Mouse (Mus musculus) left cerebral cortex, postnatal 25 days (tissue): ENCODE data around the gene Ccr7. TPM values are rescaled to one million over a fixed set of nuclear protein-coding genes. Genes with fewer than 3 reads are reported as not detected.

Experiments
- DNase-seq, 2 experiments: peaks; one replicate each; pipeline ENCODE4 v3.0.0; 2022; ENCODE audit warnings: low spot score in 2 of 2, mixed read lengths in 1 of 2
- intact Hi-C: fragments of 180-260 bp; cut with DNase I; formaldehyde crosslinking; loops from one replicate; pipeline ENCODE4 v1.15.1; 2025
- total RNA-seq, 2 experiments: library from RNA; stranded (reverse); gene quantifications; 2 replicates each; pipeline ENCODE4 v1.2.3; 2021

Gene Ccr7
- total RNA-seq, 2 experiments from 2014 or later = 0.16 TPM; not detected in 1

DNA sequence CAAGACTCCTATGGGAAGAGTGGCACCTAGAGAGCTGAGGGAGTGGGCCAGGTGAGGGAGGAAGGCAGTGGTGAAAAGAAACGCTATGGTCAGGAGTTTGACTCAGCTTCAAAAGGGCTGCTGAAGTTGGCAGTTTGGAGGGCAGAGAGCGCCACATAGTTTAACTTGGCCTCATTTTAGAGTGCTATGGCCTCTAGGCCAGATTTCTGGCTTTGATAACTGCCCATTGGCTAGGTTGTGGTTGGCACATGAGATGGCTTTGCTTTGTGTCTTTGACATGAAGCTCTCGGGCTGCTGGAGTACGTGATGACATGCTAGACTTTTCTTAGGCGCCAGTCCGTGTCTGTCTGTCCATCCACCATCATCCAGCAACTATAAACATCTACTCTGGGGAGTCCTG is 5.4 kb upstream of the Ccr7 start:
- no peak for DNase-seq
- intact Hi-C loops = no loop called here

DNA sequence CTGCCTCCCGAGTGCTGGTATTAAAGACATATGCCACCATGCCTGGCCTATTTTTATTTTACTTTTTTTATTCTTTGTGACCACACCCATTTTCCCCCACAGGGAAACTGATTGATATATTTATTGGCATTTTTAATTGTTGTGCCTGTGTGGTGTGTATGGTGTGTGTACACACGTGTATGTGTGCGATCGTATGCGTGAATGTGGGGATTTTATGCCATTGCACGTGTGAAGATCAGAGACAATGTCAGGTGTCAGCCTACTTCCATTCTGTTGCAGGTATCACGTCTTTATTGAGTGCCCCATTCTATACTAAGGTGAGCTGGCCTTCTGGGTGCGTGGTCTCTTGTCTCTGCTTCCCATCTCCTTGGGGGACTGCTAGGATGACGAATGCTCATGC is 940 bp upstream of the Ccr7 start:
- no peak for DNase-seq
- intact Hi-C loops = no loop called here

DNA sequence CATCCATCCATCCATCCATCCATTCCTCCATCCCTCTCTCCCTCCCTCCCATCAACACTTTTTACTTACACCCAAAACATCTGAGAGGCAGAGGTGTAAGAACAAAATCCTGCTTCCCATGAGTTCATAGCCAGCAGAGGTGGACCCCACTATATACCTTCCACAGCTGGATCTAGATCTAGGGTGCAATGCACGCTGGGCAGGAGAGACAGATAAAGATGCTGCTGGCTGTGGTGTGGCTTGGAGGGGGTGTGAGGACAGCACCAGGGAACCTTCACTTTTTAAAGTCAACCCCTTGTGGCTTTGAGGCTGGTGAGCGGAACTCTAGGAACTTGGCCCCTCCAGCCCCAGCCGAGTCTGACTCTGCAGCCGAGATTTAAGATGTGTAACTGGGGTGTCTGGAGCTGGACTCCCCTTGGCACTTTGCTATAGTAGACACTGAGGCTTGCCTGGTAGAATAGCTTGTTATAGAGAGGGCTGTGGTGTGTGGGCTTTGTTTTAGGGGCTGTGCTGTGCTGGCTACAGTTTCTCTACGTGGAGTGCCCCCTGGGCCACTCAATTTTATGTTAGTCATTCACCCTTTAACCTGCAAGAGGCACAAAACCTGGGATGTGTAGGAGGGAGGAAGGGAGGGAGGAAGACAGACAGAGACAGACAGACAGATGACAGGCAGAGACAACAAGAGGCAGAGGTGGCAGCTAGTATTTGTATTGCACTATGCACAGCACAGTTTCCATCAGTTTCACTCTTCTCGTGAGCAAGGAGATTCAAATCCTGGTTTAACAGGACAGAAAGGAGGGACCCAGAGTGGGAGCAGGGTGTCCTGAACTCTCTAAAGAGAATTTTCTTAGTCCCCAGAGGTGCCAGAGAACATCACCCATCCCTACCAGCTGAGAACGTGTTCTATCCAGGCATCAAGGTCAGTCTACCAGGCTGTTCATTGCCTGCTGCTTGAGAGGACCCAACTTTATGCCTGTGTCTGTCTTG is 817 bp downstream of the Ccr7 start:
- intact Hi-C loops = no loop called here
- no peak for DNase-seq

DNA sequence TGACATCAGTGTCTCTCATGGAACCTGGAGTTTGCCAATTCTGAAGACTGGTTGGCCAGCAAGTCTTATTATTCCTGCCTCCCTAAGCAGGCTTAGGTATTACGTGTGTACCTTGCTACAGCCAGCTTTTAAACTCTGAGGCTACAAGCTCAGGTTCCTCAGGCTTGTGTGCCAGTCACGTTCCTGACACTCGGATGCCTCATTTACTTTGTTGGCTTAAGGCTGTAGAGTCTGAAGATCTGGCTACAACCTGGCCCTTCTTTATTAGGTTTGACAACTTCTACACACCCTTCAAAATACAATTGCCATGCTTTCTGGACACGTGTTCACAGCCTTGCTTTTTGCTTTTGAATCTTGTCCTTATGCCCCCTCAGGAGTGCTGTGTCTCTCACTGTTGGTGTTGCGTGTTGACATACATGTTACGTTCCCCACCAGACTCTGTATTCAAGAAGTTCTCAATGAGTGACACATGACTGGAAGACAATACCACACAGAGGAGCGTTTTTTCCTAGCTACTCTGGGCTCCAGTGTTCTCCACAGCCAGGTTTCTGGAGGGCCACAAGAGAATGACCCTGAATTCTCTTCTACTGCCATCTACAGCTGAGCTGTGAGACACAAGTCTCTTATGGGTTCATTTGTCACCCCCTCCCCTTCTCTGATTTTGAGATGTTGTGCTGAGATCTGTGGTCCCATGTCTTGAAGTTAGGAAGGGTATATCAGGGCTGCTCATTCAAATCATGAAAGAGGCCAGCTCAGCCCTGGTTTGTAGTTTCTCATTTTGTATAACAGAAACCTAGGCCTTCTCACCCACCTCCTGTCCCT is 2.3 kb downstream of the Ccr7 start:
- intact Hi-C loops = no loop called here

DNA sequence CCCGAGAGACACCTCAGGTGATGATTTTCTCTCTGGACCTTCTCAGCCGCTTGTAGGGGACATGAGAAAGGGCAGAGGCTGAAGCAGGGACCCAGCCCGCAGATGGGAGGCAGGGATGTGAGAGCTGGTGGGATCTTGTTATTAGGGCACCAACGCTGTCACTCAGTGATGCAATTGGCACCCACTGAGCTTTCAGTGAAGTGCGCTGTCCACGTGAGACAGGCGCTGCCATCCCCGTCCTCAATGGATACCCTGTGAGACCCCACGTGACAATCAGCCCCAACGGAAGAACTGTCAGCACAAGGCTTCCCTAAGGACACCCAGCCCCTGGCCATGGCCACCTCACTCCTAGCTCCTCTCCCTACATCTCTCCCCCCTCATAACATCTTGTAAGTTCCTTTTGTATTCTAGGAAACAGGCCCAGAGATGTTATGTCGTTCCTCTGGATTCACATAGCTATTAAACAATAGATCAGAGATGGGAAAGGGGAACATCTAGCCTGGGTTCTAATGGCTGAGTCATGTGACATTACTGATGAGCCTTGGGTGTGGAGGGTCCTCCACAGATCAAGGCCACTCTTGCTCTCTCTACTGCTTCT is 3.4 kb downstream of the Ccr7 start:
- DNase-seq = no peak
- intact Hi-C loops = no loop called here

More for the DNA sequence above, 2.3 kb downstream of the Ccr7 start:
- no peak for DNase-seq

DNA sequence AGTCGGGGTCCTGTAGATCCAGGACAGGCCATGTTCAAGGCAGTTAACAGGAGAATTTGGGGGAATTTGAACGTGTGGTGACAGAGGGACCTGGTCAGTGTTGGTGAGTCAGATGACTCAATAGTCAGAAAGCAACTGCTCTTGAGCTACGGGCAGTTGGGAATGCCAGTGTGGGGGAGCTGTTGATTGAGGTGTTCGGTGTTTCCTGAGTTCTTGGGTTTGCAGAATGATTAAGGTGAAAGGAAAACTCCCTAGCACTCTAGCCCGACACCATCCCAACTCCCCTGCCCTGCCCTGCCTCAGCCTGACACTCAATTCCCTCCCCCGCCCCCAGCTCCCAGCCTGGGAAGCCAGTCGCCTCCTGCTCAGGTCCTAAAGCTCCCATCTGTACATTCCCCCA is 4.0 kb downstream of the Ccr7 start:
- DNase-seq = no peak
- intact Hi-C loops = loop anchor here (1.0 kb wide), 3 partner anchors 111 to 229 kb away; no protein-coding TSS in a partner anchor

DNA sequence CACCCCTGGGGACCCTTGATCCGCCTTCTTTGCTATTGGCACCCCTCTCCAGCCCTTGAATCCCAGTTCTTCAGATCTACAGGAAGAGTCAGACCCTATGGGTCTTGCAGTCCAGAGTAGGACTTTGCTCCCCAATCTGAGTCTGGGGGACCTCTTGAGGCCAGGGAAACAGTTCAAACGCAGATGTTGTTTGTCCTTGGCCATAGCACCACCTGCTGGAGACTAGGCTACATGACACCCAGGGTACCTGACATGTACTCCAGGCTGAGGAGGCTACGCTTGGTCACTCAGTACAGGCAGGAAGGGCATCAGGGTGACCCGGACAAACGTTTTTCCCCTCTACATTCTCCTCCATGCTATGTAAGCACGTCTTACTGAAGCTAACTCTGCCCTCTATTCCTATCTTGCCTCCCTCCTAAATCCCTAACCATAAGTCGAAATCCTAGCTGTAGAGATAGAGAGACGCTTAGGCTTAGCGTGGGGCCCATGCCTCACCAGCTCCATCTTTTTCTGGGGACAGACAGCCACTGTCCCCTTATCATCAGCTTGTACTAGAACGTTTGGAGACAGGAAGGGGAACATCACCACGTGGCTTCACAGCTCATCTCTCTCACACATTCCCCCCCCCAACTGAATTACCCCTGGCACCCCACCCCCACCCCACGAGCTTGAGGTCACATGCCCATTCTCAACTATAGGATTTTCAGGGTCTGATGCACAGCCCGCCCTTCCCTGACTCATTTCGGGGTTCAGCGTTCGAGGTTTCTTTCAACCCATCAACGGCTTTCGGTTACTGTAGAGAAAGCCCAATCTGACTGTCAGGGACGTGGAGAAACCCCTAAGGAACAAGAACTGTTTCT is 4.7 kb downstream of the Ccr7 start:
- peak; percentile 78 to 86 for DNase-seq
- intact Hi-C loops = loop anchor here (1.0 to 5.0 kb wide), 4 partner anchors 38 to 228 kb away; no protein-coding TSS in a partner anchor

DNA sequence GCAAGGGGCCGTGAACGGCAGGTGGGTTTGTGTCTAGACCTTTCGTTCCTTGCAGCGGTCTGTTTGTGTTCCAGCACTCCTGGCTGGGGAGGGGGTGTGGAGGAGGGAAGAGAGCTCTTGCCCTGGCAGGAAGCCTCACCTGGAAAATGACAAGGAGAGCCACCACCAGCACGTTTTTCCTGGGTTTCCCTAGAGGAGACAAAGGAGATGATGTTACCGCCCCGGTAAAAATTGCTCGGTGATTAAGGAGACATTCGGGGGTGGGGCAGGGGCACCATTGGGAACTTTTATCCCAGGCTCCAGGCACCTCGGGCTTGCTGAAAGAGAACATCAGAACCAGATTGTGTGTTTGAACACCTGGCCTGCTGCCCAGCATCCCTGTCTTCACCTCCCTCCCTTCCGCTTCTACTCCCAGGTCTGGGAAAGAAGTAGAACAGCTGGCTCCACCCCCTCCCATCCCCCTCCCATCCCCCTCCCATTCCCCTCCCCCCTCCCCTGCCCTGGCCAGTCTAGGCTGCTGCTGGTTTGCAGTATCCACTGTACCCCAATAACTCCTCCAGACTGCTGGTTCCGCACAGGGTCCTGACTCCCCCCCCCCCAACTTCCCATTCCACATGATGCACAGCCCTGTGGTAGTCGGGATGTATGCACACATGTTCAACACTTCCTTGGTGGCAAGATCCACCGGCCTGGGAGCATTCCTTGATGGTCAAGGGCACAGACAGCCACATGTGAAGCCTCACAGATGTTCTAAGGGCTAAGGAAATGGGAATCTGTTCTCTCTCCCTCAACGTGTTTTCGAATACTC is 5.8 kb downstream of the Ccr7 start:
- intact Hi-C loops = loop anchor here (5.0 kb wide), 1 partner anchor 37 kb away; no protein-coding TSS in a partner anchor
- DNase-seq = peak in 1 of 2 experiments; percentile 56

DNA sequence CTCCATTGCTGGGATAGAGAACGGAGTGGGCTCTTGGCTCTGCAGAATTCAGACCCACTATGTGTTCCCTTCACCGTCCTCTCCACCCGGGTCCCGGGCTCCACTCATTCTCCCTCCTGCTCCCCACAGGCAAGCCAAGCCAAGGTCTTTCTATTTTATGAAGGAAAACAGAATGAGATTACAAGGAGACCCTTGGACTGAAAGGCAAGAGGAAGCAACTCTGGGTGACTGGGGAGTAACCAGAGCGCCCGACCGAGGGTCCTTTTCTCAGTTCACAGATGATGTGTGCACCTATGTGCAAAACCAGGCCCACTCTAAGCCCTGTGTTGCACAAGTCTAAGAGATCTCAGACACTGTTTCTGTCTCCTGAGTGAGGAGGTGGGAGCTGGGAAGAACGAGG is 6.5 kb downstream of the Ccr7 start:
- no peak for DNase-seq
- intact Hi-C loops = loop anchor here (5.0 kb wide), 1 partner anchor 36 kb away; no protein-coding TSS in a partner anchor

DNA sequence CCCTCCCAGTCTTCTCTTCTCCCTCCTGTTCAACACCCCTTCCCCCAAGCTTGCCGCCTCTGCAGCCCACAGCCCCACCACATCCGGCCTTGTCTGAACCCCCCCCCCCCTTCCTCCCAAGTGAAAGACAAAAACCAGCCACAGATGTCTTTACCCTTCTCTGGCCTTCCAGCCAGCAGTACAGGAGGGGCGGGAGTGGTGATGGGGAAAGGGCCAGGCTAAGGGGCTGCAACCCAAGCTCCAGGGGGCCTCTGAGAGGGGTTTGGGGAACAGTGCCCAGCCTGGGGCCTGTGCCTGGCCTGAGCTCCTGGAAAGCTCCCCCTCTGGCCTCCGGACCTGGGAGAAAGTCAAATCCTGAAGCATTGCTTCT is 7.0 kb downstream of the Ccr7 start:
- intact Hi-C loops = loop anchor here (1.0 to 5.0 kb wide), 2 partner anchors 22 to 36 kb away; no protein-coding TSS in a partner anchor
- DNase-seq = no peak

DNA sequence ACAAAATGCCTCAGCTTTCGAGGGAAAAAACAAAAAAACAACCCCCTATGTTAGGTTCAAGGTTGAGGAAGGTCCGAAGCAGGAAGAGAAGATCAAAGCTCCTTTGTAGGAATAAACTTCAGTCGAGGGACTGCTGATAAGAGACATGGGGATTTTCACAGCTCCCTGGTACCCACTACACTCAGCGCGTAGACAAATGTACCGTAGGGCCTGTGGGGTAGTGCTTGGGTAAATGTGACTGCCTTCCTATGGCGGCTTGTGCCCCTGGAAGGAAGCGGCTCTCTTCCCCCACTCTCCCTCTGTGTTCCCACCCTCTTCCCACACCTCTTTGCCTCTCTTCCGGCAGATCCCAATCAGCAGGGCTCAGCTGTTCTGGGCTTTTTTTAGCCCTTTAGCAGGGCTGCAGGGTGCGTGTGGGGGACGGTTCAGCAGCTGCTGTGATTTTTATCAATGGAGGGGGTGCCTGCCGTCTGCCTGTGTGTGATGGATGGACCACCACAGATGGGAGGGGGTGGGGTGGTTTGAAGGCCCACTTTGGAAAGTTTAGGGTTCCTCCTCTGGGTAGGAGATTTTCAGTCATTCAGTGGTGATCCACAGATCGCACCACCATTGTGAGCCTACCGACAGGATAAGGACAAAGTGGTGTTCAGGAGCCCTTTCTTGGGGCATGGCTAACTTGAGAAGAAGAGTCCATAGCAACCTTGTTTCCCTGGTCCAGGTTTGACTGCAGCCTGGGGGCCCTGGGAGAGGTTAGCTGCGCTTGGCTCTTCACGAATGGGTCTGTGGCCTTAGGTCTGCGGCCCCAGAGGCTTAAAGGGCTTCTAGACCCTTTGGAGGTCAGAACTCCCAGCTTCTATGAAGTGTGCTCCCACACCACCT is 7.6 kb downstream of the Ccr7 start:
- intact Hi-C loops = loop anchor here (1.0 to 5.0 kb wide), 2 partner anchors 21 to 35 kb away; no protein-coding TSS in a partner anchor
- DNase-seq = peak; percentile 64 to 92

DNA sequence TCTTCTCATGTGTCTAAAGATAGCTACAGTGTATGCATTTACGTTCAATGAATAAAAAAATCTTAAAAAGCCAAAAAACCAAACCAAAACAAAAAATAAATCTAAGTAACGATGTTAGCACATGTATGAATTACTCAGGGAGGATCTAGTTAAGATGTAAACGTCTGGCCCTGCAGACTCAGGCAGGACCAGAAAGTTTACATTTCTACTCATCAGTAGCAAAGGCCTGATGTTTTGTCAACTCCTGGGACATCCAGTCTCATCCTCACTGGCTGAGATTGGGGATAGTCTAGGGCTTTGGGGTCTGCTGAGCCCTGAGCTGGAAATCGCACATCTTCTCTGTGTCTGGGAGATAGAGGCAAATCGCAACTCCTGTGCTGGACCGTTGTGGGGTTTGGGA is 8.3 kb downstream of the Ccr7 start:
- intact Hi-C loops = loop anchor here (5.0 kb wide), 1 partner anchor 34 kb away; no protein-coding TSS in a partner anchor
- DNase-seq = no peak

DNA sequence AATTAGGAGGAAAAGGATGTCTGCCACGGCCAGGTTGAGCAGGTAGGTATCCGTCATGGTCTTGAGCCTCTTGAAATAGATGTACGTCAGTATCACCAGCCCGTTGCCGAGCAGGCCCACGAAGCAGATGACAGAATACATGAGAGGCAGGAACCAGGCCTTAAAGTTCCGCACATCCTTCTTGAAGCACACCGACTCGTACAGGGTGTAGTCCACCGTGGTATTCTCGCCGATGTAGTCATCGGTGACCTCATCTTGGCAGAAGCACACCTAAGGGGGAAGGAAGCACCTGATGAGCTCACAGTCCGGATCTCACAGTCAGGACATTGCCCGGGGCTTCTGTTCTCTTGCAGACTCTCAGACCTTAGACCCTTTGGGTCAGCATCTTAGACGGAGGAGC is 9.1 kb downstream of the Ccr7 start:
- no peak for DNase-seq
- intact Hi-C loops = loop anchor here (5.0 kb wide), 1 partner anchor 33 kb away; no protein-coding TSS in a partner anchor

DNA sequence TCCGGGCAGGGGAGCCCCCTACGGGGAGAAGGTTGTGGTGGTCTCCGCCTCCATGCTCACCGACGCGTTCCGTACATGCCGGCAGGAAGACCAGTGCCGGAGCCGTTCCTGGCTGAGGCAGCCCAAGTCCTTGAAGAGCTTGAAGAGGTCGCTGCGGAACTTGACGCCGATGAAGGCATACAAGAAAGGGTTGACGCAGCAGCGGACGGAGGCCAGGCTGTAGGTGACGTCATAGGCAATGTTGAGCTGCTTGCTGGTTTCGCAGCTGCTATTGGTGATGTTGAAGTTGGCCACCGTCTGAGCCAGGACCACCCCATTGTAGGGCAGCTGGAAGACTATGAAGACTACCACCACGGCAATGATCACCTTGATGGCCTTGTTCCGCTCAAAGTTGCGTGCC is 9.9 kb downstream of the Ccr7 start:
- no peak for DNase-seq
- intact Hi-C loops = loop anchor here (5.0 kb wide), 1 partner anchor 33 kb away; no protein-coding TSS in a partner anchor

DNA sequence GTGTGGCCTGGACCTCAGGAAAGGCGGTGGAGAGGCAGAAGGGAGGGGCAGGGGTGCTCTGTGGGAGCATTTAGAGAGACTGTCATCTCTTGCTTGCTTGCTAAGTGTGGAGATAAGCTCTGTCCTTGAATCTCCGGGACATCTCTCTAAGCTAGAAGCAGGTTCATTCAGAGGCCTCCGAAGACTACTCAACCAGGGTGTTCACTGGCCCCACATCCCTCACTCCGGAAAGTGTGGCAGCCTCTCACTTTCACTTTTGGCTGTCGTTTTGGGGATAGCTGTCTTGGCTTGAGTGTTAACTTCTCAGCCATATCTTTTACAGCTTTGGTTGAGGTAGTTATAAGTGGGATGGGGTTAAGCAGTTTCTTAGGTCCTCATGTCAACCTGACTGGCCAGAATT is 10.4 kb downstream of the Ccr7 start:
- intact Hi-C loops = no loop called here
- DNase-seq = no peak

DNA sequence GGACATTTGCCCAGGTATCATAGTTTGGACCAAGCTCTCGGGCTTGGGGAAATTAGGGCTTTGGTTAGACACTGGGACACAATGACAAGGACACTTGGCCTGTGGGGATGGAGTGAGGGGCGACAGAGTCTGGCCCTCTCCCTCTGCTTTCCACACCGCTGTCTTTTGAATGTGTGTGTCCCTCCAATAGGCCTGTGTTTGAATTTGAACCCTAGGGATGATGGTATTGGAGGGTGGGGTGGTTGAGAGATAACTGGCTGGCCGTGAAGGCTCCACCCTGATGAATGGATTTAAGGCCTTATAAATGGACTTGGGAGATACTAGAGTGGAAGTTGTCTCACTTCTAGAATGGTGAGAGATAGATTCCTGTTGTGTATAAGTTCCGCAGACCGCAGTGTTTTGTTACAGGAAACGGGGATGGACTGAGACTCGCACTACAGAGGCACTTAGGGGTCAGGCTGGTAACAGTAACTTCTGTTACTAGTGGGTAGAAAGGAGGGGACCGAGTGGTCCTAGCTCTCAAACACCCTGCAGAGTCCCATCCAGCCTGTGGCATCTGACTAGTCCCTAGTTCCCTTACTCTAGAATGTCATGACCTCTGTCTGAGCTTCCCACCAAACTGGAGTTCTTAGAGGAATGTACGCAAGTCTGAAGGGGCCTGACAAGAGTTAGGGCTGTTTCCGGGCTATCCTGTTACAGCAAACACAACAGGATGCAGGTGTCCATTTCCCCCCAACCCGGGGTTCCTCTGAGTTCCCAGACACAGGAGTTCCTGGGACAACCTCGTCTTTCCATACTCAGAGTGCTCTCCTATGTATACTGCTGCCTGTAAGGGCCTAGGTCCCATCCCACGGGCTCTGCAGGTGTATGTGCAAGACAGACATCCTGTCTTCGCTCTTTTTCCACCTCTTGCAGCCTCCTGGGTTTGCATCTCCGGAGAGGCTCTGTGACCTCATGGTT is 11.5 kb downstream of the Ccr7 start:
- intact Hi-C loops = no loop called here
- no peak for DNase-seq
